Mouse (Mus musculus) G1E (cell line): Measurements from ENCODE around the gene Ahnak.

ENCODE experiments used
- CTCF ChIP-seq: IDR thresholded peaks from 2 replicates; pipeline ENCODE4 v1.5.1; 2012; ENCODE audit warnings: low read depth, low read length, inconsistent platforms, mixed read lengths
- GATA1 ChIP-seq: IDR thresholded peaks from 2 replicates; pipeline ENCODE4 v1.6.1; 2012; ENCODE audit warnings: borderline replicate concordance, low read length, inconsistent platforms, mixed read lengths
- POLR2AphosphoS5 ChIP-seq: IDR thresholded peaks from 2 replicates; pipeline ENCODE4 v1.6.1; 2012; ENCODE audit warnings: low read depth, low read length, inconsistent platforms; ENCODE audit not compliant: insufficient replicate concordance
- TAL1 ChIP-seq: conservative IDR thresholded peaks from 2 replicates; pipeline ENCODE4 v1.6.1; 2012; ENCODE audit warnings: low read depth, low read length, inconsistent platforms, mixed read lengths

DNA sequence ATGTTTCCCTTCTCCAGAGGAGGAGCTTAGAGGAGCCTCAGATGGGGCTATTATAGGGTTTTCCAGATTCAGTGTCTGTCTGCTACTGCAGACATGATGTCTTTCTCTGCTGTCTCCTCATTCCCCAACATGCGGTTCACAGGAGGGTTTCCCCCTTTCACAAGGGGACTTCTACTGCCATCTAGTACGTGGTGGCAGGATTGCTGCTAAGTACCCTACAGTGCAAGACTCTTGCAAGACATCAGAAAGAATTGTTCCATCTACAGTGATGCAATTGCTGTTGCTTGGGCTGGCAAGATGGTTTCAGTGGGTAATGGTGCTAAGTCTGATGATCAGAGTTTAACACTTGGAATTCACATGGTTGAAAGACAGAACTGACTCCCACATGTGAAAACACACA lies 66.1 kb downstream of the Ahnak start:
- no peak for TF ChIP-seq GATA1
- TF ChIP-seq CTCF = no peak
- no peak for TF ChIP-seq TAL1
- TF ChIP-seq POLR2AphosphoS5 = no peak
